Mouse (Mus musculus) thymus, postnatal 10 days (tissue): ENCODE data around the gene Bloc1s1.

Experiments used
- DNase-seq, 2 experiments: peaks; one replicate each; pipeline ENCODE4 v3.0.0; 2021; ENCODE audit warnings: low spot score in 2 of 2

Bloc1s1 gene

GRCm38 (mm10) chr10:128933574-128933973 is 9.7 kb upstream of the Bloc1s1 start, which contains the start of gene Itga7:
Itga7 (plus strand) TSS chr10:128933818.
- no peak for DNase-seq

GRCm38 (mm10) chr10:128931441-128931840 is 7.6 kb upstream of the Bloc1s1 start:
- no peak for DNase-seq

- no peak for DNase-seq
Observed at GRCm38 (mm10) chr10:128929638-128930378, 6.0 kb upstream of the Bloc1s1 start.

- DNase-seq: no peak
Observed at GRCm38 (mm10) chr10:128928356-128928755, 4.5 kb upstream of the Bloc1s1 start.

GRCm38 (mm10) chr10:128923013-128923691 is 683 bp downstream of the Bloc1s1 start:
- peak; percentile 93 for DNase-seq

GRCm38 (mm10) chr10:128922822-128923012 is 1.1 kb downstream of the Bloc1s1 start, which contains the start of gene Rdh5:
Rdh5 (minus strand) TSS chr10:128922888.
- DNase-seq: no peak

- DNase-seq: no peak
Observed at GRCm38 (mm10) chr10:128921883-128922821, 1.7 kb downstream of the Bloc1s1 start.

- DNase-seq: no peak
Observed at GRCm38 (mm10) chr10:128921251-128921650, 2.6 kb downstream of the Bloc1s1 start.

GRCm38 (mm10) chr10:128920736-128921161 is 3.1 kb downstream of the Bloc1s1 start:
- DNase-seq: no peak

- no peak for DNase-seq
Observed at GRCm38 (mm10) chr10:128919966-128920365, 3.9 kb downstream of the Bloc1s1 start.

- no peak for DNase-seq
Observed at GRCm38 (mm10) chr10:128919203-128919631, 4.6 kb downstream of the Bloc1s1 start.

- DNase-seq: no peak
Observed at GRCm38 (mm10) chr10:128918246-128918645, 5.6 kb downstream of the Bloc1s1 start.

GRCm38 (mm10) chr10:128917400-128917799 is 6.4 kb downstream of the Bloc1s1 start:
- no peak for DNase-seq

GRCm38 (mm10) chr10:128916665-128917064 is 7.2 kb downstream of the Bloc1s1 start:
- no peak for DNase-seq

GRCm38 (mm10) chr10:128915550-128915949 is 8.3 kb downstream of the Bloc1s1 start:
- no peak for DNase-seq

- no peak for DNase-seq
Observed at GRCm38 (mm10) chr10:128913696-128914095, 10.1 kb downstream of the Bloc1s1 start.

GRCm38 (mm10) chr10:128913219-128913618 is 10.6 kb downstream of the Bloc1s1 start:
- peak; percentile 69 to 86 for DNase-seq

- DNase-seq: no peak
Observed at GRCm38 (mm10) chr10:128912791-128913190, 11.0 kb downstream of the Bloc1s1 start.

- DNase-seq: no peak
Observed at GRCm38 (mm10) chr10:128912268-128912667, 11.6 kb downstream of the Bloc1s1 start.

GRCm38 (mm10) chr10:128911430-128911829 is 12.4 kb downstream of the Bloc1s1 start:
- DNase-seq: no peak

GRCm38 (mm10) chr10:128910066-128910841 is 13.6 kb downstream of the Bloc1s1 start:
- DNase-seq: no peak
